Mouse (Mus musculus) liver, embryonic 14.5 days (tissue): ENCODE data around the gene Apba2.

ENCODE experiments used
- CTCF ChIP-seq: IDR thresholded peaks from 2 replicates; pipeline ENCODE4 v1.5.1; 2016; ENCODE audit warnings: antibody characterized with exemption, low read depth, control low read depth
- EP300 ChIP-seq: IDR thresholded peaks from 2 replicates; pipeline ENCODE4 v1.6.1; 2016; ENCODE audit warnings: antibody characterized with exemption, low read depth

DNA sequence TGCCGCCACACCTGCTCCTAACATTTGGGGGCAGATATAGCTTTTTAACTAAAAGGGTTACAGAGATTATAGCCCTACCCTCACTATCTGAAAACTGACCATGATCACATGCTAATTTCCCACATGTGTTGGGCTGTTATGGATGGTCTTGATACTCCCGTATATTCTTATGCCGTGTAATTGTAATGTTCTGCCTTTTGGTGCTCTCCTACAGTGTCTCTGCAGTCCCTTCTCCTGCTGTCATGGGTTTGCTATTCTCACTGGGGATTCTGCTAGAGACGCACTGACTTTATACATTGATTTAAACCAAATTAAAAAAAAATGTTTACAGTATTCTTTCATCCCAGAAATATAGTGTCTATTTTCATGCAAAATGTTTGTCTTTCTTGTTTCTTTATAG is 157.4 kb downstream of the Apba2 start:
- no peak for TF ChIP-seq CTCF
- no peak for TF ChIP-seq EP300
